Mouse (Mus musculus) T-helper 2 cell (primary cell): ENCODE measurements around the gene Klhl2.

Experiments
- in situ Hi-C: fragments of 300-600 bp; cut with MboI, MseI; formaldehyde crosslinking; loops from one replicate; pipeline ENCODE4 v1.15.1; 2025; ENCODE audit warnings: high pct_unique_total_duplicates

Klhl2 gene

DNA sequence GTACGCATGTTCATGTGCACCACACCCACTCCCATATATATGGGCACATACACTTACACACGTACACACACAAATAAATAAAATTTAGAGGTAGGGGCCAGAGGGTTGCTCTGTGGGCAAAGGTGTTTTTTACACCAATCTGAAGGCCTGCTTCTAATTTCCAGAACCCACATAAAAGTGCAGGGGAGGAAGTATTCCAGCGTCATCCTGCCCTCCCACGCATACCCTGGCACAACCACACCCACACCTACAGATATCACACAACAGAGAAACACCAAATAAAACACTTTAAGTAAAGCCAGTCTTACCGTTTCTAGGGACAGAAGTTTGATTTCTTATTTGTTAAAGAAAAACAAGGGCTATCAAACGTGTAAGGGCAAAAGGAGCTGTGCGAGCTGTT lies 79.0 kb downstream of the Klhl2 start:
- in situ Hi-C loops, result no loop called here

DNA sequence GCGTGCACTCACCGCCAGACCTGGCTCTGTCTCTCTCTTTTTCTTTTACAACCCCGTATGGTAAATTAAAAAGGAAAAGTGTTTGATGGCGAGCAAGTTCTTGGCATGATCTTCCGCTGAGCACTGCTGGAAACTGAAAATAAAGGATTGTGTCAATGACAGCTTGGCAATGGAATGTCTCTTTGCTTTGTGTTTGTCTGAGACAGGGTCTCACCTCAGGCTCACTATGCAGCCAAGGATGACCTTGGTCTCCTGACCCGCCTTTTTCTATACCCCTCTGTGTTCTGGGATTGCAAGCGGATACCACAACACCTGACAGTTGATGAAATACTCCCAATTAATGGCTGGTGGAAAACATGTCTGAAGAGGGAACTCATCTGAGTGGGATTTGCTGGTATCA lies 80.2 kb downstream of the Klhl2 start:
- in situ Hi-C loops, result no loop called here

DNA sequence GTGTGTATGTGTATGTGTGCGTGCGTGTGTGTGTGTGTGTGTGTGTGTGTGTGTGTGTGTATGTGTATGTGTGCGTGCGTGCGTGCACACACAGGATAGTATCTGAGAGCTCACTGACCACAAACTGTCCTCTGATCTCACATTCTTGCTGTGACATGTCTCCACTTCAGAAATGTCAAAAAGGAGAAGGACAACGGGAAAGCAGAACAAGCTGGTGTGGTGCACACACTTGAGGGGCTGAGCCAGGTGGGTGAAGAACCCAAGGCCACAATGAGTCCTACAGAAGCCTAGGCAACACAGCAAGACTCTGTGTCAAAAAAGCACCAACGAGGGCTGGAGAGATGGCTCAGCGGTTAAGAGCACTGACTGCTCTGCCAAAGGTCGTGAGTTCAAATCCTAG lies 81.2 kb downstream of the Klhl2 start:
- in situ Hi-C loops, result no loop called here

DNA sequence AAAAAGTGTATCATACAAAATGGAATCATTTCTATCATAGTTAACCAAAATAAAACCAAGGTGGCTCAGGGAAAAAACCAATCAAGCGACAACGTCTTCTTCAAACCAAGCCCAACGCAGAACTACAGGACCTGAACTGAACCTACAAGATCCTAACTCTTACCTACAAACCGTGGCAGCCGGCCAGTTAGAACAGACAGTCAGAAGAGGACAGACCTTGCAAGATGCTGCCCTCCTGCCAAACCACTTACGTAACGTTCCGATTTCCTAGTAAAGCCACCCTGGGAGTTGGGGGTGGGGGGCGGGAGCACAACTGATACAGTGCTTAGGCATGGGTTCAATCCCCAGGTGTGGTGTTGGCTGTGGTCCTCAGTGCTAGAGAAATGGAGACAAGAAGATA lies 82.8 kb downstream of the Klhl2 start:
- in situ Hi-C loops, result no loop called here

DNA sequence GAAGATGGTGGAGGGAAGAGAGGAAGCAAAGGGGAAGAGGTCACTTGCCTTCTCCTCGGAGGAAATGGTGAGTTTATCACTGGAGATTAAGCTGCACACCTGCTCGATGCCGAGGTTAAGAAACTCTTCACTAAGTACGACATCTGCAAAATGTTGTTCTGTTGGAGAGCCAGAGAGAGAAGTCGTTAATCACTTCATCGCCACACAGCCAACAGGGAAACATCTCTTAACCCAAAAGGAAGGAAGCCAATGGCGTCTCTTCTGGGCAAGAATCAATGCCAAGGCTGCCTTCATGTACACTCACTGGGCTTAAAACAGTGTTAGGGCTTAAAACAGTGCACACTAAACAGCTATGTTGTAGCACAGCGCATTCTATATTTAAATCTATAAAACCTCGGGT lies 85.7 kb downstream of the Klhl2 start:
- in situ Hi-C loops, result no loop called here

DNA sequence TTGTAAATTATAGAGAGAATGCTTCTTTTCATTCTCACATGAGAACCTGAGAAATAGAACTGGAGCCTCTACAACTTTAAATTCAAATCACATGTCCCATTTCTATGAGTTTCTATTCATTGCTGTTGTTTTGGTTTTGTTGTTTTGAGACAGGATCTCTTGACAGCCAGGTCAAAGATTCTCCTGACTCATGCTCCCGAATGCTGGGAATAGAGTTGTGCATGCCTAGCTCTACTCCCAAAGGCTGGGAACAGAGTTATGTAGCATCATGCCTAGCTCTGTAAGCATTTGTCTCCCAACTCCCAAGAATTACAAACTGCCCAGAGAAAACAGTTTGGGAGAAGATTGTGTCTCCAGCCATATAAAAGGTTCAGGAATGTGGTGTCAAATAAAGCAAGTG lies 87.1 kb downstream of the Klhl2 start:
- in situ Hi-C loops, result no loop called here

DNA sequence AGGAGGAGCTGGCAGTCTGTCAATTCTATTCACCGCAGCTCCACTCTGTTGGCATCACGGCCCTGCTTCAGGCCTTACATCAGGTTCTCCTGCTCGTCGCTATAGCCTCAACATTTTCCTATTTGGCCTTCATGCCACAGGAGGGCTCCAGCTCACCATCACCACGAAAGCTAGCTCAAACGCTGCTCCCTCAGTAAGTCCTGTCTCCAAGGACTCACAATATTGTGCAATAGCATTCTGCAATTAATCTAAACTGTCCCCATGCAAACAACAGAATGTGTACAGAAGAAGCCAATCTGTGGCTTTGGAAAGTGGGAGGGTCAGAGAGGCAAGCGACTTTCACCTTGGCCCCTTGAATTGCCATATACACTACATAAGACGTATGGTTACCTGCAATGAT lies 88.4 kb downstream of the Klhl2 start:
- in situ Hi-C loops, result no loop called here

DNA sequence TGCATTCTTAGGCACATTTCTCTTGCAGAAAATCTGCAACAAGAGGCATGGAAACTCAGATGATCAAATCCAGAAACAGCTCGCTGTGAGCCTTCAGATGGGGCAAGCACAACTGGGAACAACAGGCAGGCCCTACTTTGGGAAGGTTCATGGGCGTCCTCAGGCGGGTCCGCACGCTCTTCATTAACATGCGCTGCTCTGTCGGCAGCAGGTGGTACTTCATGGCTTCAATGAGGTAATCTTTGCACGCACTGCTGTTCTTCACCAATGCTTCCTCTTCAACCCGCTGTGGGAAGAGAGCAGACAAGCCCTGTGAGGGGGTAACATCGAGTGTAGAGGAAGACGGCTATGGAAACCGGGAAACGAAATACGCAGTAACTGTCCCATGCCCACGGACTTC lies 91.9 kb downstream of the Klhl2 start:
- in situ Hi-C loops, result no loop called here

DNA sequence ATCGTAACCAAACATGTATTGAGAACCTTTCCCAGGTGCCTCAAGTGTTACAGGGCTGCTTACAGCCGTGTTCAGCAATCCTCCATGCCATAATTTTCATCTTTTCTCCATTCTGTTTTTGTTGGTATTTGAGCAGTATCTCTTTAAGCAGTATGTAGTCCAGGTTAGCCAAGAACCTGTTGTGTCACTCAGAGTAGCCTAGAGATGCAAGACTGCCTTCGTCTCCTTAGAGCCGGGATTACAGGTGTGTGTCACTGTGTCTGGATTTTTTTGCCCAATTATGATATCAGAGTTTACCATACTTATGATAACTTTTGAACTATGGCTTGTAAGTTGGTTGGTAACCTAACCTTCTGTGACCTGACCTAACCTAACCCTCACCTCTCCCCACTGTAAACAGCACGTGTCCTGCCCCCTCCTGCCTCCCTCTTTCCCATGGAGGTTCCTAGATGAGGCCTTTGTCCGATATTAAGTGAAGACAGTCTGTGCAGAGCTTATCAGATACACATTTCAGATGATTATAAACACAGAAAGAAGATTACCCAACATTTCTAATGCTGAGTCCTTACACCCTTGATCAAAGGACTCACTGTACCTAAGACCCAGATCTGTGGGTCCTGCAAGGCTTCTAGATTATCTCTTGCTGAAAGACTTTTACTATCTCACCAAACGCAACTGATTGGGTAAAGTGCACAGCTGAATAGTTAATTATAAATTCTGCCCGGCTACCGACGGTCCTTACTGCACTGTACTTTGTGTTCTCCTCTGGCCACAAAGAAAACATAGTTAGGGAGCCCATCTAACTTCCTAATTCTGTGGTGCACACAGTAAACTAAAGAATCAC lies 103.4 kb downstream of the Klhl2 start:
- in situ Hi-C loops, result loop anchor here (25.0 kb wide), 1 partner anchor 1741 kb away; the partner anchor contains the start of gene Tma16

DNA sequence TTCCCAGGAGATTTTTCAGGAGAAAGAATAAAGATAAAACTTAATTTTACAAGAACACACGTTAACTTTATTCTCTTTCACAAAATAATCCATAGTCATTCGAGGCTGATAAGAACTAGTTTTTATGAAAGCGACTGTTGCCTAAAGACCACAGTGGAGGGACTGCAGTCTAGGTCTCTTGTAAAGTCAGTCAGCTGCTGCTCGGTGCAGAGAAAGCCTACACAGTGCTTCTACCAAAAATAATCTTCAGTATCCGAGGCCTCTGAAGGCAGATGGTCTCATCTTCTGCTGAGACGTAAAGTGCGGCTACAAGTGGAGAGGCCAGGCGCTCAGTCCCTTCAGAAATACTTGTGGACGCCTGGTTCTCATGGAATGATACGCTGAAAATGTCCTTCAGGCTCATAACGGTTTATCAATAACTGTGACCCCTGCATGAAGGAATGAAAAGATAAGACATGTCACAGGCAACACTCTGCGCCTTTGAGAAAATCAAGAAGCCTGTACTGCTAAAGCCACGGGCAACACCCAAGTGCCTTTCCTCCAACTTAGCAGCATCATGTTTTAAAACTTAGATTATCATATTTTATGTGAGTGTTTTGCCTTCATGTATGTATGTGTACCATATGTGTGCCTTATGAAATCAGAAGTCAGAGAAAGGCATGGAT lies 109.1 kb downstream of the Klhl2 start:
- in situ Hi-C loops, result loop anchor here (25.0 kb wide), 1 partner anchor 1747 kb away; the partner anchor contains the start of gene Tma16

DNA sequence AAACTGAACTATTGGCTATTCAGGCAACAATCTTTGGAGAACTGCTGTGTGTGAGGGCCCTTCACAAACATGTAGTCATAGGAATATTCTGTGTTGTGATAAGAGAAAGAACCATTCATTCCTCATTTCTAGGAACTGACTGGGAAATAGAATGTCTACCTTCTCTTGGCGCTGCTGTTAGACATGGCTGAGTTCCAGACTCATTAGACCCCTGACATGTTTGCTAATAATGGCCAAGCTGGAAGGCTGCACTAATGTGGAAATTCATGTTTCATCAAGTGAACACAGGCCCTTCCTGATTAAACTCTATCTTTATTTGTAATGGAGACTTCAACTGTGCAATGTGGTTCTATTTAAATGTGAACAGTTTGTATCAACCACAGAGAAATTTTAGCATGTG lies 110.9 kb downstream of the Klhl2 start:
- in situ Hi-C loops, result loop anchor here (10.0 to 25.0 kb wide), 2 partner anchors 106 to 1748 kb away; partner anchors contain the start of gene Tma16

DNA sequence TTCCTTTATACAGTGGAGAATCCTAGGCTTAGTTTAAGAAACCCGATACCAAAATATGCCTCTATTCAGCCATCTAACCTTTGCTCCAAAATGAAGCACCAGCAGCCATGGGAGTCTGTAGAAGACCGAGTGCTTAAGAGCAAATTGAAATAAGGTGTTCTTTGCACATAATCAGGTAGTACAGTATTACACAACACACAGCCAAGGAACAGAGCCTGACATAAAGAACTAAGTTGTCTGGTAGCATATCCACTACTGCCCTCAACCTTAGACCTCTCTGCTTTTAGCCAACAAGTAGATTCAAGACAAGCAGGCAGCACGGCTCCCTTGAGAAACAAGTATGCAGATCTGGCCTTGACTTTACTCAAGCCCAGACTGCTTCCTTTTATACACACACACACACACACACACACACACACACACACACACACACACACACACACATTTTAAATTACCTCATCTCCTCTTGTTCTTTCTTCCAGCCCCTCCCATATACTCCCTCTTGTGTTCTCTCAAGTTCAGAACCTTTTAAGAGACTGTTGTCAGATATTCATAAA lies 113.0 kb downstream of the Klhl2 start:
- in situ Hi-C loops, result loop anchor here (10.0 to 25.0 kb wide), 2 partner anchors 108 to 1750 kb away; partner anchors contain the start of gene Tma16

DNA sequence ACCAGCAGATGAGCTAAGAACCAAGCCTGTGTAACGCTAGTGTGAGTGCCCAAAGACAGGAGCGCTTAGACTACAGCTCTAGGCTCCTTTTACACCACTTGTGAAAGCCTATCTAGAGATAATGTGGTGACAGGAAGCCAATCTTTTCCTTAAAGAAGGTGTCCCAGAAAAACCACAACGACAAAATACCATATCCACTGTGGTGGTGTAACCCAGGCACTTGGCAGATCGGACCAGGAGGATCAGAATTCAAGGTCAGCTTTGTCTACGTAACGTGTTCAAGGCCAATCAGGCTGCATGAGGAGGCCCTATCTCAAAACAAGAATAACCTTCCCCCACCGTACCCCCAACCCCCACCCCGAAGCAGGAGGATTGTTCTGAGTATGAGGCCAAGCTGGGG lies 114.7 kb downstream of the Klhl2 start:
- in situ Hi-C loops, result loop anchor here (10.0 to 25.0 kb wide), 2 partner anchors 110 to 1752 kb away; partner anchors contain the start of gene Tma16

DNA sequence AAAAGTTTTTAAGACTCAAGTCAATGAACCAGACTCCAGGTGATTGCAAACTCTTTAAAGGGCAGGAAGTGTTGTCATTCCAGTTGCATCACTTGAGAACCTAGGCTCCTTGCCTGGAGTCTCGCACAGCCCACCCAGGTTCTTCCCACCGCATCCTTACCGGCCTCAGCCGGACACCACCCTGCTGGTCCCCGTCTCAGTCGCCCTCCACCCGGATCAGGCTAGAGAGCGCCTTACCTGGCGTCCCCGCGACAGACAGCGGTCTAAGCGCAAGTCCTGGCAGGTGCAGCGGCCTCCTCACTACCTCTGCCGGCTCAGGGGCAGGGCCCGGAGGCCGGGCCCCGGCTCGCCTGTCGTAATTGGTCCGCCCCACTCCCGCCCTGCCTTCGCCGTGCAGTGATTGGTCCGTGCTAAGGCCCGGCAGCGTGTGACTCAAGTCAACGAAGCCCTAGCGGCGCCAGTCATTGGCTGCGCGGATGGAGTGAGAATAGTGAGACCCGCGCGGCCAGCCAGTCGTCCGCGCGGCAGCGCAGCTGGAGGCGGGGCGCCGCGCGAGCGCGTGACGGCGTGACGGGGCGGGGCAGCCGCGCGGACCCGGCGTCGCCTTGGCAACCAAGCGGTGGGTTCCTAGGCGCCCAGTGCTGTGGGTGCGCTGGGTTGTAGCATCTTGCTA lies 116.4 kb downstream of the Klhl2 start, which contains the start of gene Msmo1:
Gene Msmo1, minus strand, starts transcription at position 522 of the 673 bp plus-strand sequence.
- in situ Hi-C loops, result loop anchor here (5.0 to 25.0 kb wide), 3 partner anchors 111 to 1754 kb away; partner anchors contain the start of gene Tma16

DNA sequence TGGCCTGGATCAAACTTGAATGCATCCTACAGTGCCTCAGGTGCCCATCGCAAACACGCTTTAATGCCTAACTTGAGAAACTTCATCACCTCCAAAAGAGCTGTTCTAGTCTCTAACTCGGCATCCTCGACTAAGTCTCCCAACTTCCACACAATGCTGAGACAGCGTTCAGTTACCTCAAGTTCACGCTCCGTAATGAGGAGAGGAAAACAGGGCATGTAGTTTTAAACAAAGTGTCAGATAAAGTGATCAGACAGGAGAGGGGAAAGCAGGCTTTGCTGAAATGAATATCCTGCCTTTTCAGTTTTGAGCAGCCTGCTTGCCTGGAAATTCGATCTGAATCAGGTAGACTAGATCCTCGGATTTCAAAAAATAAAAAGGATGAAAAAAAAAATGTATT lies 117.2 kb downstream of the Klhl2 start:
- in situ Hi-C loops, result loop anchor here (5.0 to 25.0 kb wide), 3 partner anchors 112 to 1755 kb away; partner anchors contain the start of gene Tma16

DNA sequence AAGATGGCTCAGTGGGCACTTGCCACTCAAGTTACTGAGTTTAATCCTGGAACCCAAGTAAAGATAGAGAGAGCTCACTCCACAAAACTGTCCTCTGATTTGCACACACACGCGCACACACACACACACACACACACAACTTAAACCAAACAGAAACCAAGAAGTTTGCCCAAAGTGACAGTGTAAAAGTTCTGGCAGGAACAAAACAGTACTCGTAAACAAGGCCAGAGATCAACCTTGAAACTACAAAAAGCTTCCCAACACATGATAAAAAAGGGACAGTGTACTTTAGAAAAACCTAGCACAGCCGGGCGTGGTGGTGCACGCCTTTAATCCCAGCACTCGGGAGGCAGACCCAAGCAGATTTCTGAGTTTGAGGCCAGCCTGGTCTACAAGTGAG lies 121.7 kb downstream of the Klhl2 start:
- in situ Hi-C loops, result loop anchor here (25.0 kb wide), 1 partner anchor 1759 kb away; the partner anchor contains the start of gene Tma16

DNA sequence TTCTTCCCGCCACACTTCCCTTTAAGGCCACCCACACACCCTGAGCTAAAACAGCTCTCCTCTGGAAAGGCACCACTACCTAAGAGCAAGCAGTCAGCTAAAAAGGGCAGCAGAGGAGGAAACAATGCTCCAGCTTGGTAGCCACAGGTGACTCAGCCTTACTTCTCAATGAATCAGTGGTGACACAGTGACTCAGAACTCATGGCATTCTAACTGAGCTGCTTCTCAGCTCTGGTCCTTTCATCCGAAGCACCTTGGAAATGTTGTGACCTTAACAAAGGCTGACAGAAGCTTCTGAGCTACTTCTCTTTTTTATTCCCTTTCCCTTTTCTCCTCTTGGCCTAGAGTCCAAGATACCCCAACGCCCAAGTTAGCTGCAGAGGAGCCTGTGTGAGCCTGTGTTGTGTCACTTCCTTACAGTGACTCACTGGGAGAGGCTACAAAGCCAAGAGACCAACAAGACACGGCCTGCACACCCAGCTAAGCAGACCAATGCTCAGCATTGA lies 123.6 kb downstream of the Klhl2 start:
- in situ Hi-C loops, result loop anchor here (25.0 kb wide), 1 partner anchor 1761 kb away; the partner anchor contains the start of gene Tma16

DNA sequence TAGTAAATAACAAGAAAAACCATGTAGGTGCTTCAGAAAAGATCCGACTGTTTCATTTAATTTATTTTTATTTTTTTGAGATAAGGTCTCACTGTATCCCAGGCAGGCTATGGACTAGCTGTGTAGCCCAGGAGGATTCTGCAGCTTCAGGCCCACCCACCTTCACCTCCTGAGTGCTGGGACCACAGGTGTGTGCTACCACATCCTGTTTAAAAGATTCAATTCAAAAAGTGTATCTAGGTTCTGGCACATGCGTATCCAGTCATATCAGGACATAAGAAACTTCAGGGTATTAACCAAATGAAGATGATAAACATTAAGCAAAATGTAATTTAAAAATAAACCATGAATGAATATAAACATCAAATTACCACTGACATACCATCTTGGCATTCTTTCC lies 126.6 kb downstream of the Klhl2 start:
- in situ Hi-C loops, result no loop called here

DNA sequence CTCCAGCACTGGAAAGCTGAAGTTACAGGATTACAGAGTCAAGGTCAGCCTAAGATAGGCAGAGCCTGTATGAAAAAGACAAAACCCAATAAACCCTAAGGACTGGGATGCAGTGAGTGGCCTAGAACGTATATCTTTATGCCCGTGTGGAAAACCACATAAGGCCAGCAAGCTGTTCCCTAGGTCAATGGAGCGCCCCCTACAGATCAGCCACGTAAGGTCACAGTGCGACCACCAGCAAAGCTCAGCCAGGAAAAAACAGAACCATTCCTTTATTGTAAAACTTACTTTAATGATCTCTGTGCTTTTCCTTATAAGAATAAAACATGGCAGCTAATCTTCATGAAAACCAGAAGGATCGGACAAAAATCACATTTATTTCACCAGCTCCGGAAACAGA lies 131.9 kb downstream of the Klhl2 start:
- in situ Hi-C loops, result no loop called here

DNA sequence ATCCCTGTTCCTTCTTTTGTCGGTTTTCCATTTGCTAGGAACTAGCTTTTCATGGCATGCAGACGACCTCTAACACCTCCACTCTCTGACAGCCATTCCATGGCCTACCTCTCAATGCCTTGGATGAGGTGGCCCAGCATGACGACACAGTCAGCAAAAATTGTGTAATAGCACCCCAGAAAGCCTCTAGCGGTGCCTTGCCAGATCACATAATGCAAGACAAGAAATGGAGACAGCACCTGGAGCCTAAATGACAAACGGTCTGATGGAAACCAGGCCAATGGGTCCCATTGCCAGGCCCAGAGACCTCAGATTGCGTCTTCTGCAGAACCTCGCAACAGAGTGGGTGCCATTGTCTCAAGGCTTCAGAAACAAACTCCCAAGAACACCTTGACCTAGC lies 137.3 kb downstream of the Klhl2 start:
- in situ Hi-C loops, result no loop called here

DNA sequence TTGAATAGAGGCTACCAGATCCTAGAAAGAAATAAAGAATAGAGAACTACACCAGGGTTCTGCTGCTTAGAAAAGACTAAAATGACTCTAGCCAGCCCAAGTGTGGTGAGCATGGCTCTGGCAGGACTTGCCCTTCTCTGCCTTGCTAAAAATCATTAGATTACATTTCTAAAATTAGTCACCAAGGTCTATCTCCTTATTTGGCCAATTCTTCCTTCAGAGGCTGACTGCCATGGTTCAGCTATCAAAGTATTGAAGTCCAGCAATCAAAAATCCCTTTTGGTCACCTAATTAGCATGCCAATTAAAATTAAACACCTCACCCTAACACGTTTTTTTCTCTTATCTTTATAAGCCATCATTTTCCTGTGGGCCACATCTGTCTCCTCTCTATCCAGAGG lies 138.3 kb downstream of the Klhl2 start:
- in situ Hi-C loops, result no loop called here
